Mouse (Mus musculus) mesoderm, embryonic 11.5 days (tissue): Measurements from ENCODE around the gene Slc22a13.
"Not testable (repeated sequence)": the region's sequence is repeated elsewhere in the genome, so short reads cannot be mapped to it uniquely, and the experiment has no call there.

Experiments used
- DNase-seq: peaks from one replicate; pipeline ENCODE4 v3.0.0-alpha.2; 2012; ENCODE audit warnings: low read depth, low spot score

Gene Slc22a13

GRCm38 (mm10) chr9:119208998-119209397 lies at the start of gene Slc22a13:
TSS of gene Slc22a13 (minus strand) at chr9:119209098.
- DNase-seq: no peak

DNA sequence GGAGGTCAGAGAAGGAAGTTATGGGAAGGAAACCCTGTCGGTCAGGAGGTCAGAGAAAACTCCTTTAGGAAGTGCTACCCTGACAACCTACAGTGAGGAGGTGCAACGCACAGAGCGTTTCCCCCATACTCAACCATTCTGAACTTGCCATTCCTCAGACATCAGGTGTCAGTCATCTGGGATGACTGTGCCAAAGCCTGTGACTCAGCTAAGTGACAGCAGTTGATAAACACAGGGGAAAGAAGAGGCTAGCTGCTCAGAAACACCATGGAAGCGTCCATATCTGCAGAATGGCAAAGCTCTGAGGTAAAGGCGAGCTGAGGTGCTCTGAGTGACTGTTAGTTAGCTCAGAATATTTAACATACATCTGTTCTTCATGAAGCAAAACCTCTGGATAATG lies 49.2 kb upstream of the Slc22a13 start:
- no peak for DNase-seq

DNA sequence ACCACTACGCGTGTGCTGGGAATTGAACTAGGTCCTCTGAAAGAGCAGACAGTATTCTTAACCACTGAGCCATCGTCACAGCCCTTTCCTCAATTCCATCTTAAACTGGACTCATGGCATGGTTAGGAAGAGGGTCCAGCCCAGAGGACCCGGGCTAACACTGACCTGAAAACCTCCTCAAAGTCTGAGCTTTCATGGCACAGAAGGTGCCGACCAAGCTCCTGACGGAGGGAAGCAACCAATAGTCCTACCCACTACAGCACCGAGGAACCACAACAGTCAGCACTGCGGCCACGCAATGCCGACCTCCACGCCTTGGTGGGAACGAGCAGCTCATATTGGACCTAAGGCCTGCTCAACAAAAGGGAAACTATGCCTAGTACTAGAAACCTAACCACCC lies 47.3 kb upstream of the Slc22a13 start:
- no peak for DNase-seq

GRCm38 (mm10) chr9:119255096-119255495 lies 46.2 kb upstream of the Slc22a13 start:
- DNase-seq: no peak

DNA sequence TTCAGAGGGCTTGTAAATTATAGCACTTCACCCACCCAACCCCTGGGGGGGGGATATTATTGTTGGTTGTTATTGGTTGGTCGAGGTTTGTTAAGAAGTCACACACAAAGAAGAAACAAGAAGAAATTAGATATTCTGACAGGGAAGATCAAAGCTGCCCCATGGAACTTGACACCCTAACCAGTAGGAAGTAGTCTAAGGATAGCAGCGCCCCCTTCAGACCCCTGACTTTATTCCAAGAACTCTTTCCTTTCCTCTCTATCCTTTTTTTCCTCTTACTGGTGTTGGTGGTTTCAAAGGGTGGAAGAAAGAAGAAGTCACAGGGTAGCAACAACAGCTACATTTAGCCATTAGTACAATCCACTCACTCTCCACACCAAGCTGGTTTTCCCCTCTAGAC lies 45.3 kb upstream of the Slc22a13 start:
- no peak for DNase-seq

DNA sequence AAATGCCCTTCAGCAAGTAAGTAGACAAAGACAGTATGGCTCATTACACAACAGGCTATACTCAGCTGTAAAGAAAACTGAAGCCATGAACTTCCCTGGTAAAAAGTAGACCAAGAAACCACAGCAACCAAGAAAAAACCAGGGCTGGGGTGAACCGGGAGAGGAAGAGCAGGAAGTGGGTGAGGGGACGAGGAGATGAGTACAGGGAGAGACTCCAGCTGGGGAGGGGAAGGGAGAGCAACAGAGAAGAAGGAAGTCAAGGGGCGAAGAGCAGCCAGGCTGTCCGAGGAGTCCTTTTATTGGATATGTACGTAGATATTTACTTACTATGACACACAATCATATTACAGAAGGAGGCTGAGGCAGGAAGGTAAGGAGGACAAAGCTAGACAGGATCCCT lies 39.1 kb upstream of the Slc22a13 start:
- no peak for DNase-seq

DNA sequence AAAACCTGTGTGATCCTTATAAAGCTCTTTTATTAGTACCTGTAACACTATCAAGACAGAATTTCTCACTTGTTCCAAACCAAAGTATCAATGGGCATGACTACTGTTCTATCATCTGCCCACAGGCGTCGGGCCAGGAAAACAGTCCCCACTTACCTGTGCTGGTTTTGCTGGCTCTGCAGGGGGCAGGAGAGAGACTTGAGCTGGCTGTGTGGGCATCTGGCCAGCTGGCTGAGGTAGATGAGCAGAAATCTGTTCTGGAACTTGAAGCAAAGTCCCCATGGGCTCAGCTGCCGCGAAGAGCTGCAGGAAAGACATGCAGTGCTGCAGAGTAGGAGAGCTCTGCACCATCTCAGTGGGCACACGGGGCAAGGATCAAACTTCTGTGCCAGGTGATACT lies 37.9 kb upstream of the Slc22a13 start:
- no peak for DNase-seq

GRCm38 (mm10) chr9:119243981-119244380 lies 35.1 kb upstream of the Slc22a13 start:
- no peak for DNase-seq

DNA sequence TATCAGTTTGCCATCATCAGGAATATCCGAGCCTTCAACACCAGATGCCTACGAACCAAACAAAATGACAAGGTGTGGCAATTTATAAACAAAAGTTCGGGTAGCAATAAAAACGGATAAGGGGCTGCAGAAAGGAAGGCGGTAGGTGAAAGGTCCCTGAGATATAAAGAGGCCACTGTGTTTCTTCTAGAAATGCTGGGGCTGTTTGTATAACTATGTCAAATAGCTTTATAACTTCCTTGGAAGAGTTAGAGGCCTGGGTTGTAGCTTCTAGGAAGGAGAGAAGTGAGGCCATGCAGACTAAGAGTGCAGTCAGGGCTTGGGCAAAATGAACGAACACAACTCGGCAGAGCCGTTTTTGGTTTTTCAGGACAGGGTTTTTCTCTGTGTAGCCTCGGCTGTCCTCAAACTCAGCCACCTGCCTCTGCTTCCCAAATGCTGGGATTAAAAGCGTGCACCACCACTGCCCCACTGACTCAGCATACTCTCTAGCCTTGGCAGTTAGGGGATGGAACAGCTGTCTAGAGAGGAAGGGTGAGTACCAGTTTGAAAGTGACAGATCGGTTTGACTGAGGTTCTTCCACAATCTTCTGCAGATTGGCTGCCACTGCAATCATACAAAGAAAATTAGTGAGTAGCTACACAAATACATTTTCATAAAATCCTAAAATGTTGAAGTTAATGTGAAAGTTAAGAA lies 32.4 kb upstream of the Slc22a13 start:
- DNase-seq: no peak

DNA sequence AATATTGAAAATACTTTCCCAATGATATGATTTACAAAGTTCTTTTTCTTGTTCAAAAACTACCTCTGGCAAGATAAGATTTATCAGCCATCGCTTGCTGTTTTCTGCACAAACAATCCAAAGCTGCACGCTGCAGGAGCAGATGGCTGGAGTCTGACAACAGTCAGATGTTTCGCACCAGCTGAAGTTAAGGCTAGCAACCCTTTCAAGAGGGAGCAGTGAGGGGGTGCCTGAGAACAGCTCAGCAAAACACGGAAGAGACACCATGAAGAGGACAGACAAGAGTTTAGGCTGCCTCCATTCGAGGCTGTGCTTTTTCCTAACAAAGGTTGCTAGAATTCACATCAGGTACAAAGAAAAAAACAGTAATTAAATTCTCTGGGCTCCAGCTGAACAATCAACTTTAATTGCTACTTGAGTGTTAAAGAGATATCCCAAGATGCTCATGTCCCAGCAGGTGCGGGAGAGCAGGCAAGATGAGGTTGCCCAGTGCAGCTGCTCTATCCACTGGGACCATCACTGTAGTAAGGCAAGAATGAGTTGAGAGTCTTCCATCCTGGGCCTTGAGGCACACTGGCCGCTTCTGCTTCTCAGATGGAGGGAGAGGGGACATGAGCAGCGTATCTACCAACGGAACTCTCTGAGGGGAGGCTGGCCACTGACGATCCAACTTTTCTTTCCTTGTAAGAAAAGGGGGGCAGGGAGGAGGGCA lies 31.5 kb upstream of the Slc22a13 start:
- DNase-seq: no peak

GRCm38 (mm10) chr9:119239274-119239673 lies 30.4 kb upstream of the Slc22a13 start:
- no peak for DNase-seq

DNA sequence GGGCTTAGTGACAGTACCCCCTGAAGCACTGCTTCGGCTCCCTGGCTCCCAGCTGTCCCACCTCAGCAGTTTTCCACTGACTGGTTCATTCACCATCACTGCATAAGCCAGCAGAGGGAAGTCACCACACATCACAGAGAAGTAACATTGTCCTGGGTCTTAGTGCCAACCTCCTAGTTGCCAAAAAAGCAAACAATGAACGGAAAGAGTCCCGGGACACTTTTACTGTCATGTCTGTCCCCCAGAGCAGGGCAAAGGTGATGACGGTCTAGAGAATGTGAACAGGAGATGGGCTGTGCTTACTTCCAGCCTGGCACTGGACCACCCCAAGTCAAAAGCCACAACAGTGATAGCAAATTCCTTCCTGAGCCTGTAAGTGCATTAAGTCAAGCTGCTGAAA lies 29.9 kb upstream of the Slc22a13 start:
- DNase-seq: no peak

GRCm38 (mm10) chr9:119231552-119231951 lies 22.7 kb upstream of the Slc22a13 start:
- DNase-seq: no peak

- DNase-seq: no peak
Observed at GRCm38 (mm10) chr9:119230829-119231228, 21.9 kb upstream of the Slc22a13 start.

GRCm38 (mm10) chr9:119220249-119220648 lies 11.4 kb upstream of the Slc22a13 start:
- no peak for DNase-seq

- no peak for DNase-seq
Observed at GRCm38 (mm10) chr9:119219667-119220066, 10.8 kb upstream of the Slc22a13 start.

- DNase-seq: not testable (repeated sequence)
Observed at GRCm38 (mm10) chr9:119215341-119215740, 6.4 kb upstream of the Slc22a13 start.

DNA sequence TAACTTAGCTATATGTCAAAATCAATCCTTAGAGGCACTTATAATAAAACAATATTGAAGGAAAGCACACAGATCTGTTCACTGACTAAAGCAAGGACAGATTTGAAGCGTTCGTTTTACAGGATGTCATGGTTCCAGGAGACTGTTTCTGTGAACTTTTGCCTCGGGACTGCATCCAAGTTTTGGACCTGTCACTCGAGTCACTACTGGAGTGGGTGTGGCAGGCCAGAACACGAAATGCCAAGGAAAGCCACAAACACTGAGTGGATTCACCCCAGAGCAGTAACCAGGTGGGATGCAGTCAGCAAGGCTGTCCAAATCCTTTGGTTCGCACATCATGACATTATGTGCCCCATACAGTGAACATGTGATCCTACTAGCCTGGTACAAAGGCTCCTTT lies 5.7 kb upstream of the Slc22a13 start:
- no peak for DNase-seq

DNA sequence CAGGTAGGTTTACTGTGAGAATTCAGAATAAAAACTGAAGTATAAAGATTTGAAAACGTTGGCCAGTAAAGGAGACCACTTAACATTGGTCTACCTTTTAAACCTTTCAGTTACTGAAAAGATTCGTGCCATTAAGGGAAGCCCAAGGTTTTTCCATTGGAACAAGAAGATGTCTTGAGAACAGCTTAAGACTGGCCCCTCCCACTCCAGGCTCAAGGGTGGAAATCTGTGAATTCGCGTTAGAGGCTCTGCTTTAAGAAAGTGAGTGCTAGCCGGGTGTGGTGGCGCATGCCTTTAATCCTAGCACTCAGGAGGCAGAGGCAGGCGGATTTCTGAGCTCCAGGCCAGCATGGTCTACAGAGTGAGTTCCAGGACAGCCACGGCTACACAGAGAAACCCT lies 4.1 kb upstream of the Slc22a13 start:
- DNase-seq: no peak

- DNase-seq: no peak
Observed at GRCm38 (mm10) chr9:119207113-119207512, 1.8 kb downstream of the Slc22a13 start.

GRCm38 (mm10) chr9:119206666-119207065 lies 2.2 kb downstream of the Slc22a13 start:
- no peak for DNase-seq

DNA sequence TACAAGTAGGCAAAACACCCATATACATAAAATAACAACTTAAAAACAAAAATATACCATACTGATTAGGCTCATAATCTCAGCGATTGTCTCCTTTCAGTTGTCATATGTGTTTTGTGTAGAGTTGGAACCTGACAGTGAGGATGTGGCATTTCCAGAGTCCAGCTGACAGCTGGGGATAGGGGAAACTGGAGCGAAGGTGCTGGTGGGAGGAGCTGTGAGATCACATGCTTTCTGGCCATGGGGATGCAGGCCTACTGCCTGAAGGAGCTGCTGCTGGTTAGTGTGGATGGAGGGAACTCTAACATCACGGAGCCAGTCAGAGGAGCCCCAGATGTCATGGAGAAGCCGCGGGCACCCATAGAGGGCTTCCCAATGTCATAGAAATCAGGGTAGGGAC lies 3.1 kb downstream of the Slc22a13 start:
- DNase-seq: no peak

DNA sequence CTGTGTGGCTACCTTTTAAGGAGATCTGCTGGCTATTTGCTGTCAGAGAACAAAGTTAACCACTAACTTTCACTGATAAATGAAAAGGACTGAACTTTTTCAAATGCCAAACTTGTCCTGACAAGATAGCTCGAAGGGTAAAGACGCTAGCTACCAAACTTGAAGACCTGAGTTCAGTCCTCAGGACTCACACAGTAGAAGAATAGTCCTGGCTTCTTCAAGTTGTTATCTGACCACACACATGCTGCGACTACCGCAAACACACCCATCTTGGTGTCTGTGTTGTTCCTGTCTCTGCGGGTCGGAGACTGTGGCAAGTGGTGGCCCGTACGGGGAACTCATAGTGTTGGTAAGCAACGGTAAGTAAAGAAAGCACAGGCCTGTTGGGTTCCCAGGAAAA lies 5.3 kb downstream of the Slc22a13 start:
- no peak for DNase-seq
